Mouse (Mus musculus) hindlimb bud, embryonic 11.5 days (tissue): ENCODE data around the gene Cdca8.
A peak's percentile ranks its signal among the peaks of the same experiment; 100 is the strongest.
"Not testable (repeated sequence)": the region's sequence is repeated elsewhere in the genome, so short reads cannot be mapped to it uniquely, and the experiment has no call there.

Experiments
- DNase-seq: peaks from one replicate; pipeline ENCODE4 v3.0.0-alpha.2; 2012; ENCODE audit warnings: low read depth, low spot score; ENCODE audit errors: extremely low spot score

Gene Cdca8

DNA sequence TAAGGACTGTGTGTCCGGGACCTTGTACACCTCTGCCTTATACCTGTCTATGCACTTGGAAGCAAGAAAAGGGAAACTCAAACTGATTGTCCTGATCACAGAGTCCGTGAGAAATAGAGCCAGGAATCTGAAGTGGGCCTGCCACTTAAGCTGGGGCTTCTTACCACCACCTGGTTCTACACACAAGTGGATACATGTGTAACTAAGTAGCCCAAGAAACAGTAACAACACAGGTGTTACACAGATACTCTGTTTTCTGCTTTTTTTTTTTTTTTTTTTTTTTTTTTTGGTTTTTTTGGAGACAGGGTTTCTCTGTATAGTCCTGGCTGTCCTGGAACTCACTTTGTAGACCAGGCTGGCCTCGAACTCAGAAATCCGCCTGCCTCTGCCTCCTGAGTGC is at the start of gene Cdca8:
Cdca8 (minus strand) TSS at position 101 of the 400 bp plus-strand sequence.
- DNase-seq: not testable (repeated sequence)

GRCm38 (mm10) chr4:124988382-124988781 is 49.3 kb upstream of the Cdca8 start:
- no peak for DNase-seq

DNA sequence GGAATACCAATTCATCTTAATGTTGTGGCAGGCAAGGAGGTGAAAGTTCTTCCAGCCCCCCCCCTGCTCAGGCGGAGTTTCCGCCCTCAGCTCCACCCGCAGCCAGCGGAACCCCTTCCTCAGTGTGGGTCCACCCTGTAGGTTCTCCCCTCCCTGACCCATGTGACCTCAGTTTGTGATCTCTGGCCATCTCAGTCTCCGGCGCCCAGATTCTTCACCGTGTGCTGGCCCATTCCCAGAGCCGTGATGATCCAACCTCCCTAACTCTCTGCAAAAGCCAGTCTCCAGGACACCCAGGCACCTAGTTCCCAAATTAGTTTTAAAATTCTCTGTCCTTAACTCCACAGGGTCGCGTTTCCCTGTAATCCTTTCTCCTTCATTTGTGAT is 48.6 kb upstream of the Cdca8 start:
- no peak for DNase-seq

GRCm38 (mm10) chr4:124986739-124987710 is 47.9 kb upstream of the Cdca8 start:
- no peak for DNase-seq

DNA sequence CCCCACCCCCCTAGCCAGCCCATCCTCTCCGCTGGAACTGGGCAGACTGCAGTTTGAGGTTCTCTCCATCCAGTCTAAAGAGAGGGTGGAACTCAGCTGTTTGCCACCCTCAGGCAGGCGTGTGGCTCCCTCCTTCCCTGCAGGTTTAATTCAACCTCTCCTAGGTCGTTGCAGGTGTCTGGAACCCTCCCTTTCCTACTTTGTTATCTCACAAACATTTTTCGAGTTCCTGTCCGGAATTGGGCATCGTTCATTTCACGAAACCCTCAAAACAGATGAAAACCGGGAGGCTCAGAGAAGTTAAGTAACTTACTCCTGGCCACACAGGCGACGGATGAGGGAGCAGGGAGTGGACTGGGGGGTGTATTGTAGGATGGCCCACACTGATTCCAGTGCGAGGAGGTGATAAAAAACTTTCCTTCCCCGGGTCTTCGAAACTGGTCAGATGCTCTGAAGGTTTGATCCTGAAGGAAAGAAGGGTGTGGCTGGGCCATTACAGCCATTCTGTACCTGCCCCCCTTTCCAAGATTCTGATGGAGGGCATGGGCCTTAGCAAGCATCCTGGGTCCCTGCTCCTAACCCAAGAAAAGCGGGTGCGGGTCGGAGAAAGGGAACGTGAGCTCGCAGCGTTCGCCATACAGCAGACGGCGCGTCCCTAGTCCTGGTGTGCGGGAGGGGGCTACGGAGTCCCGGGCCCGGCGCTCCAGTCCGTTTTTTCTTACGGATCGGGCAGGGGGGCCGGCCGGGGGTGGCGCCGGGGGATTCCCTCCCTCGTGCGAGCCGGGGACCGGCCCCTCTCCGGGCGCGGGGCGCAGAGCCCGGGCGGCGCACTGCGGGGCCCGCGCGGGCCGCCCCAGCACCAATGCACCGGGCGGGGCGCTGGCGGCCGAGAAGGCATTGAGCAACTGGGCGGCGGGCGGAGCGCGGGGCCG is 46.8 kb upstream of the Cdca8 start, which contains the start of gene Rspo1:
Rspo1 (plus strand) TSS at position 760 of the 932 bp plus-strand sequence.
- DNase-seq: no peak

GRCm38 (mm10) chr4:124984871-124985670 is 46.0 kb upstream of the Cdca8 start:
- no peak for DNase-seq

DNA sequence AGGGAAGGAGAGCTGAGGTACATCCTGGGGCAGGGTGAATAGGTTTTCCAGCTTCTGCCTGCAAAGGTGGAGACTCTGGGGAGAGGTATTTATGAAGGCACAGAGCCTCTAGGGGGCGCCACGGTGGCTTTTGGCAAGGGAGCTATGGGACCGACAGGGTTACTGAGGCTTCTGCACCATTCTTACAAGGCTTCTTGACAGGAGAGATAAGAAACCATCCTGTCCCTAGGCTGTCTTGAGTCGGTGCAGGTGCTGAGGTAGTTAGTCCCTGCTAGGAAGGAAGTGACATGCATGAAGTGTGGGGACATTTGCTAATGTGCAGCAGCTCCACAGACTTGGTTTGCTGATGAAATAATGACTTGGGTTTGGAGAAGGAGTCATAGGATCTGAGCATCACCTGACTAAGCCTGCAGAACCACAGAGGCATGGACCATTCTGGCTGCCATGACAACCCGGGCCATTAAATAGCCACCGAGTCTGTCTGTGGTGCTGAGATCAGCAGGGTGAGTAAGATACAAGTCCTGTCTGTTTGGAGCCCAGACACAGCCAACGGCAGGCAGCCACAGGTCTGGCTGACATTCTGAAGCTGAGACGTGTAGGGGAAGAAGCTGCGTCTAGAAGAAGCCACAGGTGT is 44.9 kb upstream of the Cdca8 start:
- DNase-seq: no peak

DNA sequence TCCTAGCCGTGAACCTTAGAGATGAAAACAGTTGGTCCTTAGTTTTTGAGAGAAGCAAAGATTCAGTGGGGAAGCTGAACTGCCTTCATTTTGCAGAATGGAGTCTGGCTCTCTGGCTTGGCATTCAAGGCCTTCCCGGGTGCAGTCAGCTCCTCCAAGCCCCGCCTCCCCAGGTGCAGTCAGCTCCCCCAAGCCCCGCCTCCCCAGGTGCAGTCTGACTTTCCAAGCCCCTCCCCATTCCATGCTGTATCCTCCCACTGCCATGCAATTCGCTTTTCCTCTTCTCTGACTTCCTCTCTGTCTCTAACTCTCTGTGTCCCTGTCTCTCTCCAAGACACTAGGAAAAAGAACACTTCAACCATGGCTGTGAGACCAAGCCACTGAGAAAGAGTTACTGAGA is 39.1 kb upstream of the Cdca8 start:
- no peak for DNase-seq

DNA sequence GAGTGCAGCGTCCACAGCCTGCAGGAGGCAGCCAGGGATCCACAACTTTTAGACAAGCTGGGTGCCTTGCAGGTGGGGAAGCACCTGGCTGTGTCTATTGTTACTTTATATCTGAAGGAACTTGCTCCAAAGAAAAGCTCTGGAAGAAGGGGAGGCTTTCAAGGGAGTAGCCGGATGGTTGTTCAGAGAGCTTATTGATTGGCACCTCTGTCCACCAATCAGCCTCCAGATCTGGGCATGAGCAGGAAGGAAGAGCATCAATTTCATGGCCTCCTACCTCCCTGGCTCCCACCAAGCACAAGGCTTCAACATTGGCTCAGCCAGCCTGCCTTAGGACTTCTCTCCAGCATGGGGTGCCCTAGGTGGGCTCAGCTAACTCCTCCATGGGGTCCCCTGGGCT is 34.2 kb upstream of the Cdca8 start:
- no peak for DNase-seq

DNA sequence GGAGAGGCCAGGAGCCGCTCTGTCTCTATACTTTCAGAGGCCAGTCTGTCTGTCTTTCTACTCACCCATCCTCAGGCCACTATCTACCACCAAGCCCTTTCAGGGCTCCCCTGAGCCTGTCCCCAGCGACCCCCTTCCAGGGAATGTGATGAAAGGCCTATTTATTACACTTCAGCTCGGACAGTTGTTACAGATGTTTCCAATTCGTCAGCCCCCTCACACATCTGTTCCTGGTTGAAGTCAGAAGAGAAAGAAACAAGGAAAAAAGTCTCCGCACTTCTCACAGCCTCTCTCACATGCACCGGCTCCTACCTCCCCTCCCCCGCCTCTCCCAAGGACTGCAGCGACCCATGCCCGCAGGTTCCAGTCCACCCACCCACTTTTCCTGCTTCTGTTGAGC is 33.2 kb upstream of the Cdca8 start:
- DNase-seq: peak; percentile 70

DNA sequence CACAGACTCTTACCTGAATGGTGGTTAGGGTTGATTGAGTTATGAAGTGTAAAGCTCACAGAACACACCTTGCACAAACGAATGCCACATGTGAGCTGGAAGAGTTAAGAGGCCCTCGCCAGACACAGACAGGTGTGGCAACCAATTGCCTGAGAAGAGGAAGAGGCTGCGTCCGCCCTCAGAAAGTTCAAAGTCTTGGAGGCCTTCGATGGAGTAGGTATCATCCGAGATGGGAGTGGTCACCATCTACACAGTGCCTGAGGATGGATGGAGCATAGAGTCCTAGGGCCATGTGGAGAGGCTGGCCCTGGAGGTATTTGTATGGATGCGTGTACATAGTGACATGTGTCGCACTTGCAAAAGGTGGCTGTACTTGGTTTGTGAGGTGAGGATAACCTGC is 32.0 kb upstream of the Cdca8 start:
- DNase-seq: no peak

- no peak for DNase-seq
Observed at GRCm38 (mm10) chr4:124970677-124971076, 31.6 kb upstream of the Cdca8 start.

GRCm38 (mm10) chr4:124970194-124970593 is 31.1 kb upstream of the Cdca8 start:
- DNase-seq: no peak

DNA sequence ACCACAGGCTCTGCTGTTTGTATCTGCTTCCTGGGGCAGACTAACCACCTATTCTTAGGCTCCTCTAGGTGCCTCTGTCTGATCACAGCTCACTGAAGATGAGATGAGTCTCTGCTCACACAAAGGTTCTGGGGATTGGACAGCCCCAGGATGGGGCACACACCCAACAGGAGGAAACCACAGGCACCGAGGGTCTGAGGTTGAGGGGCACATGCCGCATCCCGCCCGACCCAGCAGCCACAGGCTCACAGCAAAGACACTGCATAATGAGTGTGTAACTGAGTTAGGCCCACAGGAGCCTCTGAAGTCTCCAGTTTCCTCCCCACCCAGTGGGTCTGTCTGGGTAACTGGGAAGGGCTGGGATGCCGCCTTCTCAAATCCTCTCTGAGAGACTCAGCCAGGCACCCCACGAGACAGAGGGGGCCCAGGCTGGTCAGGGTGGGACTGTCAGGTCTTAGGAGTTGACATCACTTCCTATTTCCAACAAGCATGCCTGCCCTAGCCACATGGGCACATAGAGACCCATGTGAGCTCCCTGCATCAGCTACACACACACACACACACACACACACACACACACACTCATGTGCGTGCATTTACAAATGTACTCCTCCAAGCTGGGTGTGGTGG is 30.2 kb upstream of the Cdca8 start:
- no peak for DNase-seq

GRCm38 (mm10) chr4:124968711-124969110 is 29.6 kb upstream of the Cdca8 start:
- no peak for DNase-seq

- DNase-seq: no peak
Observed at GRCm38 (mm10) chr4:124964912-124965599, 25.9 kb upstream of the Cdca8 start.

DNA sequence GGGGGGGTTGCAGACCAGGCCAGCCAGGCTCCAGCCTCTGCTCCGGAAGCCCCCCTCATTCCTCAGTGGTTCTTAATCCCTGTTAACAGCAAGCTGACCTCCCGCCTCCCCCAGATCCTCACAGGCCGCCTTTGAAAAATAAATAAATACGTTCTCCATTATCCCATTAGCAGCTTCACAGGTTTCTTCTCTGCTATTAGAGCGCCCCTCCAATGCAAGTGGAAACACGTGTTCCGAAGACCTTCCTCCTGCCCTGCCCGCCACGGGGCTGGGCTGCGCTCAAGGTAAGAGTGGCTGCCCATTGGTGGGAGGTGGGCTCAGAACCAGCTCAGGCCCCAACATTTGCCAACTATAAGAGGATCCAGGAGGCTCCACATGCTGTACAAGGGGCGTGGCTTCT is 23.5 kb upstream of the Cdca8 start:
- no peak for DNase-seq

GRCm38 (mm10) chr4:124960940-124961339 is 21.8 kb upstream of the Cdca8 start:
- no peak for DNase-seq

DNA sequence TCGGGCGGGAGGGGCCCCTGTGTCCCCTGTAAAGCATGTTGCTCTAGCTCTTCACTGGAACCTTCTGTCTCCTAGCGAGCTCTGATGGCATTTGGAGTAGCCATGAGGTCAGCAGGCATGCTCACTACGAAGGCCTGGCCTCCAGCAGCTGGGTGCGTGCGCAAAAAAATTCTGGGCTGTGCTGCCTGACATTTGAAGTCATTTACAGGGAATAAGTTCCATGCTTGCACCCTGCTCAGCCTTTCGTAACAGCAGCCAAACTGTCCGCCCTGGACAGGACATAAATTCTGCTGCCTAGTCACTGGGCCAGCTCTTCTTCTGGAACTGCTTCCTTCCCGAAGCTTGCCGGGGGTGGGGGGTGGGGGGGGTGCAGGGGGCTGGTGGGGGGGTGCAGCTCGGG is 20.0 kb upstream of the Cdca8 start:
- DNase-seq: no peak
